Mouse (Mus musculus): ENCODE results near the gene Foxo1. TPM values are rescaled to one million over a fixed set of nuclear protein-coding genes. Genes with fewer than 3 reads are reported as not detected.

Foxo1 gene
- polyA plus RNA-seq (2015; fragmentation: Nextera tagmentation; extraction: Ambion mirVana), result 7.0 and 8.6 TPM in 2 replicates

- H3K4me1 ChIP-seq (replicated peaks; ENCODE audit: insufficient read depth, low read length), result 0 out of 2 replicates have a peak, but pooled peaks cover 4% of the 10 kb centered on the region
- under 1% methylated on average over 72 of the region's 85 CpGs for WGBS
- ATAC-seq (replicated peaks; ENCODE audit: low FRiP score, low read depth) (peak; percentile 90), DNase-seq (ENCODE audit: low spot score) (peak; percentile 89)
- no peaks in the 10 kb centered on the region for H3K36me3 ChIP-seq (ENCODE audit: insufficient read depth, low read length)
- H3K4me3 ChIP-seq (replicated peaks; ENCODE audit: low read depth, low read length), result peak within 1 kb of the TSS; percentile 95
- H3K27ac ChIP-seq, result peak within 1 kb of the TSS; percentile 97
- no peak for TF ChIP-seq CTCF (IDR thresholded peaks at IDR 0.05; ENCODE audit: low read depth)
- H3K9ac ChIP-seq (ENCODE audit: low read depth, low read length), result peak within 1 kb of the TSS; percentile 90
- no peaks in the 10 kb centered on the region for H3K9me3 ChIP-seq (replicated peaks; ENCODE audit: low read length)
- peak within 1 kb of the TSS; percentile 94 for H3K4me2 ChIP-seq (ENCODE audit: low read length)
- no peaks in the 10 kb centered on the region for H3K27me3 ChIP-seq (ENCODE audit: insufficient read depth, low read length)
Observed at GRCm38 (mm10) chr3:52267652-52268486, at the start of gene Foxo1. Gene Foxo1 (plus strand): TSS chr3:52268336.

- no peaks in the 10 kb centered on the region for H3K9me3 ChIP-seq (replicated peaks; ENCODE audit: low read length)
- no peaks in the 10 kb centered on the region for H3K4me1 ChIP-seq (replicated peaks; ENCODE audit: insufficient read depth, low read length)
- H3K36me3 ChIP-seq (ENCODE audit: insufficient read depth, low read length), result no peaks in the 10 kb centered on the region
- H3K27me3 ChIP-seq (ENCODE audit: insufficient read depth, low read length), result no peaks in the 10 kb centered on the region
- TF ChIP-seq CTCF (IDR thresholded peaks at IDR 0.05; ENCODE audit: low read depth), result no peak
- WGBS, result 52% methylated on average over 7 of the region's 7 CpGs
- DNase-seq (ENCODE audit: low spot score) (peak; percentile 46), ATAC-seq (replicated peaks; ENCODE audit: low FRiP score, low read depth) (no peak)
- no peak overlapping the region for H3K4me2 ChIP-seq (ENCODE audit: low read length)
- H3K4me3 ChIP-seq (replicated peaks; ENCODE audit: low read depth, low read length), result no peak overlapping the region
- H3K27ac ChIP-seq, result no peak overlapping the region
- no peak overlapping the region for H3K9ac ChIP-seq (ENCODE audit: low read depth, low read length)
Observed at GRCm38 (mm10) chr3:52218864-52219263, 49.3 kb upstream of the Foxo1 start.

GRCm38 (mm10) chr3:52221082-52221481, 47.1 kb upstream of the Foxo1 start:
- H3K27ac ChIP-seq, result no peak overlapping the region
- WGBS, result 55% methylated on average over 3 of the region's 3 CpGs
- no peak overlapping the region for H3K4me2 ChIP-seq (ENCODE audit: low read length)
- no peaks in the 10 kb centered on the region for H3K4me1 ChIP-seq (replicated peaks; ENCODE audit: insufficient read depth, low read length)
- no peak for TF ChIP-seq CTCF (IDR thresholded peaks at IDR 0.05; ENCODE audit: low read depth)
- no peaks in the 10 kb centered on the region for H3K36me3 ChIP-seq (ENCODE audit: insufficient read depth, low read length)
- DNase-seq (ENCODE audit: low spot score), result peak; percentile 25
- H3K9me3 ChIP-seq (replicated peaks; ENCODE audit: low read length), result no peaks in the 10 kb centered on the region
- no peaks in the 10 kb centered on the region for H3K27me3 ChIP-seq (ENCODE audit: insufficient read depth, low read length)
- ATAC-seq (replicated peaks; ENCODE audit: low FRiP score, low read depth), result no peak
- H3K4me3 ChIP-seq (replicated peaks; ENCODE audit: low read depth, low read length), result no peak overlapping the region
- no peak overlapping the region for H3K9ac ChIP-seq (ENCODE audit: low read depth, low read length)

GRCm38 (mm10) chr3:52221931-52222330, 46.2 kb upstream of the Foxo1 start:
- no peak overlapping the region for H3K4me3 ChIP-seq (replicated peaks; ENCODE audit: low read depth, low read length)
- no peaks in the 10 kb centered on the region for H3K9me3 ChIP-seq (replicated peaks; ENCODE audit: low read length)
- DNase-seq (ENCODE audit: low spot score) (no peak), ATAC-seq (replicated peaks; ENCODE audit: low FRiP score, low read depth) (no peak)
- no peak overlapping the region for H3K9ac ChIP-seq (ENCODE audit: low read depth, low read length)
- no peak overlapping the region for H3K27ac ChIP-seq
- 52% methylated on average over 5 of the region's 5 CpGs for WGBS
- TF ChIP-seq CTCF (IDR thresholded peaks at IDR 0.05; ENCODE audit: low read depth), result no peak
- no peak overlapping the region for H3K4me2 ChIP-seq (ENCODE audit: low read length)
- no peaks in the 10 kb centered on the region for H3K27me3 ChIP-seq (ENCODE audit: insufficient read depth, low read length)
- no peaks in the 10 kb centered on the region for H3K36me3 ChIP-seq (ENCODE audit: insufficient read depth, low read length)
- H3K4me1 ChIP-seq (replicated peaks; ENCODE audit: insufficient read depth, low read length), result no peaks in the 10 kb centered on the region

- no peaks in the 10 kb centered on the region for H3K4me1 ChIP-seq (replicated peaks; ENCODE audit: insufficient read depth, low read length)
- peak; percentile 33 for DNase-seq (ENCODE audit: low spot score)
- H3K4me3 ChIP-seq (replicated peaks; ENCODE audit: low read depth, low read length), result no peak overlapping the region
- ATAC-seq (replicated peaks; ENCODE audit: low FRiP score, low read depth), result no peak
- no peaks in the 10 kb centered on the region for H3K36me3 ChIP-seq (ENCODE audit: insufficient read depth, low read length)
- TF ChIP-seq CTCF (IDR thresholded peaks at IDR 0.05; ENCODE audit: low read depth), result peak; percentile 54
- no peaks in the 10 kb centered on the region for H3K9me3 ChIP-seq (replicated peaks; ENCODE audit: low read length)
- H3K9ac ChIP-seq (ENCODE audit: low read depth, low read length), result no peak overlapping the region
- no peak overlapping the region for H3K4me2 ChIP-seq (ENCODE audit: low read length)
- whole genome bisulfite sequencing, result 84% methylated on average over 4 of the region's 4 CpGs
- no peaks in the 10 kb centered on the region for H3K27me3 ChIP-seq (ENCODE audit: insufficient read depth, low read length)
- H3K27ac ChIP-seq, result no peak overlapping the region
Observed at GRCm38 (mm10) chr3:52236488-52236887, 31.6 kb upstream of the Foxo1 start.

- WGBS, result 88% methylated on average over 3 of the region's 3 CpGs
- H3K27ac ChIP-seq, result no peak overlapping the region
- H3K36me3 ChIP-seq (ENCODE audit: insufficient read depth, low read length), result no peaks in the 10 kb centered on the region
- DNase-seq (ENCODE audit: low spot score) (no peak), ATAC-seq (replicated peaks; ENCODE audit: low FRiP score, low read depth) (no peak)
- no peak overlapping the region for H3K9ac ChIP-seq (ENCODE audit: low read depth, low read length)
- H3K4me2 ChIP-seq (ENCODE audit: low read length), result no peak overlapping the region
- H3K9me3 ChIP-seq (replicated peaks; ENCODE audit: low read length), result no peaks in the 10 kb centered on the region
- no peaks in the 10 kb centered on the region for H3K4me1 ChIP-seq (replicated peaks; ENCODE audit: insufficient read depth, low read length)
- H3K4me3 ChIP-seq (replicated peaks; ENCODE audit: low read depth, low read length), result no peak overlapping the region
- no peak for TF ChIP-seq CTCF (IDR thresholded peaks at IDR 0.05; ENCODE audit: low read depth)
- H3K27me3 ChIP-seq (ENCODE audit: insufficient read depth, low read length), result no peaks in the 10 kb centered on the region
Observed at GRCm38 (mm10) chr3:52237136-52237535, 31.0 kb upstream of the Foxo1 start.

All from kidney, postnatal 0 days (tissue).